Mouse (Mus musculus) G1E (cell line): ENCODE results near the gene Akr1b8. TPM values are rescaled to one million over a fixed set of nuclear protein-coding genes. Genes with fewer than 3 reads are reported as not detected.
"Not testable (repeated sequence)": the region's sequence is repeated elsewhere in the genome, so short reads cannot be mapped to it uniquely, and the experiment has no call there.

Experiments used
- ATAC-seq: 2 replicates; pipeline ENCODE4 v1.8.0; 2016; ENCODE audit warnings: mild to moderate bottlenecking; ENCODE audit not compliant: insufficient number of reproducible peaks, poor library complexity, low FRiP score, severe bottlenecking; ENCODE audit errors: extremely low read depth
- DNase-seq: peaks from one replicate; pipeline ENCODE4 v3.0.0; 2012; ENCODE audit warnings: low spot score
- H3K27me3 ChIP-seq: 2 replicates; pipeline ENCODE4 v1.6.1; 2012; ENCODE audit warnings: mild to moderate bottlenecking, low read length, inconsistent platforms; ENCODE audit not compliant: insufficient read depth
- H3K36me3 ChIP-seq: replicated peaks from 2 replicates; pipeline ENCODE3; 2012; ENCODE audit warnings: mild to moderate bottlenecking, inconsistent platforms
- H3K4me1 ChIP-seq: 2 replicates; pipeline ENCODE4 v1.6.1; 2012; ENCODE audit warnings: low read depth, low read length, inconsistent platforms, mixed read lengths; ENCODE audit not compliant: insufficient read depth
- H3K4me3 ChIP-seq: 2 replicates; pipeline ENCODE4 v1.5.1; 2012; ENCODE audit warnings: low read depth, mild to moderate bottlenecking, inconsistent platforms, low read length, moderate library complexity, mixed read lengths
- H3K9me3 ChIP-seq: replicated peaks from 2 replicates; pipeline ENCODE4 v1.6.1; 2012; ENCODE audit warnings: inconsistent platforms
- CTCF ChIP-seq: IDR thresholded peaks from 2 replicates; pipeline ENCODE4 v1.5.1; 2012; ENCODE audit warnings: low read depth, low read length, inconsistent platforms, mixed read lengths
- GATA1 ChIP-seq: IDR thresholded peaks from 2 replicates; pipeline ENCODE4 v1.6.1; 2012; ENCODE audit warnings: borderline replicate concordance, low read length, inconsistent platforms, mixed read lengths
- GATA2 ChIP-seq: IDR thresholded peaks from 2 replicates; pipeline ENCODE4 v1.6.1; 2012; ENCODE audit warnings: low read depth, low read length, inconsistent platforms, borderline replicate concordance
- POLR2AphosphoS5 ChIP-seq: IDR thresholded peaks from 2 replicates; pipeline ENCODE4 v1.6.1; 2012; ENCODE audit warnings: low read depth, low read length, inconsistent platforms; ENCODE audit not compliant: insufficient replicate concordance
- TAL1 ChIP-seq: conservative IDR thresholded peaks from 2 replicates; pipeline ENCODE4 v1.6.1; 2012; ENCODE audit warnings: low read depth, low read length, inconsistent platforms, mixed read lengths
- polyA plus RNA-seq: library from polyadenylated mRNA; stranded (reverse); fragments of >175 nt; gene quantifications from 2 replicates; pipeline ENCODE4 v1.2.3, GENCODE M21; 2012
- total RNA-seq, 2 experiments: library from RNA; stranded (forward) in 1 of 2; stranded (reverse) in 1 of 2; fragments of 200-1000 nt in 1 of 2; fragments of >200 nt in 1 of 2; fragmentation: Nextera tagmentation in 1 of 2; gene quantifications; 2 replicates each; pipeline ENCODE4 v1.2.3; 2014 to 2017

Akr1b8 gene
- total and polyA plus RNA-seq, 3 experiments = 0.05 to 1.7 (median 0.33) TPM

DNA sequence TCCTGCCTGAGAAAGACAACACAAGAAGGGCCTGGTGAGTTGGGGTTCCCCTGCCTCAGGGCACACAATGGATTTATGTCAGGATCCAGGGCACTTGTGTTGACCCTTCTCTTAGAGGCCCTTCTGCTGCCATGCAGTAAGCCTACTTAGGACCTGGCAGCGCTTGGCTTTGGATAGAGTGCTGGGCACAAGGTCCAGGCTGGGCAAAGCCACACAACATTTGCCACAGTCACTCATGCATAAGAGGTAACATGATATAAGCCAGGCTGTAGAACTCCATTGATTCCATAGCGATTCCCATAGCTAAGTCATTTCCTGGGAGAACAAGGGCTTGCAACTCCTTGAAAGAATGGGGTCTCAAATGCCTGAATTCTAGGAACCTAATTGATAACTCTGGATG is 40.0 kb upstream of the Akr1b8 start:
- H3K36me3 ChIP-seq = peaks cover 51% of the 10 kb centered on the region
- DNase-seq = no peak
- TF ChIP-seq POLR2AphosphoS5 (no peak), GATA1 (no peak), TAL1 (no peak), GATA2 (no peak), CTCF (no peak)
- no peaks in the 10 kb centered on the region for H3K27me3 ChIP-seq
- no peak overlapping the region for H3K4me3 ChIP-seq
- ATAC-seq = no peak
- H3K9me3 ChIP-seq = no peaks in the 10 kb centered on the region
- peaks cover 4% of the 10 kb centered on the region; the same call in 1 of the 2 replicates for H3K4me1 ChIP-seq

DNA sequence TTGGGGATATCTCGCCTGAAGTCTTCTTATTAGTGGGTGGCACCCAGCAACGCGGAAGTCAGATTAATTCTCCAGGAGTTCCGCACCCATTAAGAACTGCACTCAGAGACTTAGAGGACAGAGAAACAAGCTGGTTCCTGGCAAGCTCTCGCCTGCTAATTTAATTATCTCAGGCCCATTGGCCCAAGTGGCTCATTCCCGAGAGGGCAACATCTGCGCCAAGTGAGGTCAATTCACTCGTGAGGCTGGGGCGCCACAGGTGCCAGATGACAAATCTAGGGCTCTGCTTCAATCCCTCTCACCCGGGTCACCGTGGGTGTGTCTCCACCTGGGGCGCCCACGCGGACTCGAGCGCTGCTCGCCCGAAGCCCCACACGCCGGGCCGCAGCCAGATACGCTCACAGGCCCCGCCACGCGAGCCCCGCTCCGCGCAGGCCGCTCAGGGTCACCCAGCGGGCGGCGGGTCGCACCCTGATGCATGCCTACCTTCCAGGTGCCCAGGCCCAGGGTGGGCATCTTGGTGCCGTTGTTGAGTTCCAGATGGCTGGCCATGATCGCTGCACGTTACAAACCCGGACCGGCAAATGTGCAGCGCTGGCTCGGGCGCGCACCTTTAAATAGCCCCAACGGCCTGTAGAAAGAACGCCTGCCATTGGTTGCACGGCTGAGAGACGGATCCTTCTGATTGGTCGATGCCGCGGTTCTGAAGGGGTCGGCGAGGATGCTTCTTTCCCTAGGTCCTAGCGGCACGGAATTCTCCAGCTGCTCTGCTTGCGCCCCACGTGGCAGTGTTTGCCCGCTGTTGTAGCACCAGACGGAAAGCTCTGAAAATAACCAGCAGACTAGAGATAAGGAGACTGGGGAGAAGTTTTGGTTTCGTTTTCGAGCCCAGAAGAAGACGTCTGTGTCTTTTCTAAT is 36.8 kb upstream of the Akr1b8 start, which contains the start of gene Akr1b3:
Gene Akr1b3, minus strand, starts transcription at position 625 of the 918 bp plus-strand sequence.
- peaks cover 2% of the 10 kb centered on the region; the same call in 1 of the 2 replicates for H3K9me3 ChIP-seq
- peaks cover 3% of the 10 kb centered on the region; the same call in 1 of the 2 replicates for H3K27me3 ChIP-seq
- TF ChIP-seq GATA2 (no peak), POLR2AphosphoS5 (no peak), GATA1 (no peak), TAL1 (no peak), CTCF (no peak)
- peak within 1 kb of the TSS; percentile 75 for H3K4me3 ChIP-seq
- ATAC-seq = peak; percentile 86
- DNase-seq = peak; percentile 83
- peaks cover 4% of the 10 kb centered on the region; the same call in 1 of the 2 replicates for H3K4me1 ChIP-seq
- peaks cover 20% of the 10 kb centered on the region for H3K36me3 ChIP-seq

DNA sequence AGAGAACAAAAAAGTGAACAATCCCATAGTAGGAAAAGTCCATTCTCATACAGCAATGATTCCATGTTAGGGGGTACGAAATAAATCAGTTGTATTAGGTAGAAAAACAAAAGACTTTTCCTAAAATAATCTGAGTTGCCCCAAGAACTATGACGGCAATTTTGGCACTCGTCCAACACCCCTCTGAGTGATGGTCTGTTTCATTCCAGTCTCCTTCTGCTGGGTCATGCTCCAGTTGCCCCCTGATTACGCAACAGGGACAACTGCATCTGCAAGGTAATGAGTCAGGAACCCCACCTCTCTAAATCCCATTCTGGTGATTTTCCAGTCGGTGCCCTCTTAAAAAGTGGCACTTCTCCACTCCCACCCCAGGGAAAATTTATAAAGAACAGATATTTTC is 35.7 kb upstream of the Akr1b8 start:
- DNase-seq (no peak), ATAC-seq (no peak)
- Histone ChIP-seq H3K9me3 (peaks cover 2% of the 10 kb centered on the region; the same call in 1 of the 2 replicates), H3K4me1 (peaks cover 4% of the 10 kb centered on the region; the same call in 1 of the 2 replicates), H3K36me3 (peaks cover 10% of the 10 kb centered on the region), H3K4me3 (no peak overlapping the region), H3K27me3 (peaks cover 6% of the 10 kb centered on the region; the same call in 1 of the 2 replicates)
- TF ChIP-seq CTCF (no peak), GATA1 (no peak), TAL1 (no peak), POLR2AphosphoS5 (no peak), GATA2 (no peak)

DNA sequence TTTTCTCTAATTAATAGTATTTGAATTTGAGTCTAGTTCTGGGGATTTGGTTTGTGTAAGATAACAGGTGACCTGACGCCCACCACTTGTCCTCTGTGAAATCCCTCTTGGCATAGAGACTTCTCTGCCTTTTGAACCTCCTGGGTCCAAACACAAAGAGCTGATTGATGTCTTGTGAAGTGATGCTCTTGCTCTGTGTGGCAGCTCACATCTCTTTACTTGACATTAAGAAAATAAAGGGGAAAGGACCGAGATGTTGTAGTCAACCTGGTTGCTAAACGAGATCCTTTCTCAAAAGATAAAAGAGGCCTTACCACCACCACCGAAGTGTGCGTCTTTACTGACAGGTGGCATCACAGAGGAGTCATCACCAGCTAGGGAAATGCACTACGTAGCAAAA is 35.3 kb upstream of the Akr1b8 start:
- DNase-seq = no peak
- H3K27me3 ChIP-seq = peaks cover 6% of the 10 kb centered on the region; the same call in 1 of the 2 replicates
- peaks cover 6% of the 10 kb centered on the region for H3K36me3 ChIP-seq
- H3K9me3 ChIP-seq = peaks cover 2% of the 10 kb centered on the region; the same call in 1 of the 2 replicates
- no peak for ATAC-seq
- no peak overlapping the region for H3K4me3 ChIP-seq
- peaks cover 4% of the 10 kb centered on the region; the same call in 1 of the 2 replicates for H3K4me1 ChIP-seq
- TF ChIP-seq CTCF = no peak
- no peak for TF ChIP-seq GATA1
- TF ChIP-seq POLR2AphosphoS5 = no peak
- no peak for TF ChIP-seq TAL1
- no peak for TF ChIP-seq GATA2

DNA sequence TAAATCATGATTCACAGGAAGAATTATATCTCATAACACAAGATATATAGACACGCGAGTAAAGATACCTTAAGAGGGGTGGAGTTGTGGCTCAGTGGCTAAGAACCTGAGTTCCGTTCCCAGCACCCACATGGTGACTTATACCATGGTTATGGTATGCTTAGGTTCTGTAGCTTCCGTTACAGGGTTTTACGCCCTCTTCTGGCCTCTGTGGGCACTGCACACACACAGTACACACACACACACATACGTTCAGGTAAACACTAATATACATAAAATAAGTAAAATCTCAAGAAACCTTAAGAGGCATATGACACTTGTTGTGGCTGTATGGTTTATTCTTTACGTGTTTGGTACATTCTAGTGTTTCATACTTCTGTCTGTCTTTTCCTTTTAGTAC is 31.8 kb upstream of the Akr1b8 start:
- H3K4me1 ChIP-seq = peaks cover 4% of the 10 kb centered on the region; the same call in 1 of the 2 replicates
- TF ChIP-seq CTCF (no peak), POLR2AphosphoS5 (no peak), GATA2 (no peak), GATA1 (no peak), TAL1 (no peak)
- ATAC-seq (no peak), DNase-seq (no peak)
- H3K4me3 ChIP-seq = no peak overlapping the region
- peaks cover 8% of the 10 kb centered on the region for H3K27me3 ChIP-seq
- H3K9me3 ChIP-seq = peaks cover 2% of the 10 kb centered on the region; the same call in 1 of the 2 replicates
- no peaks in the 10 kb centered on the region for H3K36me3 ChIP-seq

DNA sequence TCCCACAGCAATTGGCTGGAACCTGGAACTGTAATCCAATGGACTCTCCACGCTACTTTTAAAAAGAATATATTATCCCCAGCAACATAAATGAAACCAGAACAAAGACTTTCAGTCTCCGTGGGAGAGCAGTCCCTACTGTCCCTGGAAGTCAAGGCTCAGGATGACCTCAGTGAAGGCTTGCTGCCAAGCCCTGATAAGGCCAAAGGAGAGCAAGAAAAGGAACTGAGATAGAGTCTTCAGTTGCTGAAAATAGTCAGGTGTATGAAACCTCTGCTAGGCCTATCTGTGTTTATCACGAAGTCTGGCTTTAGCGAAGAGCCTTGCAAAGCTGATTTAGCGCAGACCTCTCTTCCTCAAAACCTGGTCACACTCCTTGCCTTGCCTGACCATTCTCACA is 22.5 kb upstream of the Akr1b8 start:
- TF ChIP-seq GATA1 = no peak
- no peak for TF ChIP-seq GATA2
- TF ChIP-seq POLR2AphosphoS5 = no peak
- TF ChIP-seq CTCF = no peak
- TF ChIP-seq TAL1 = no peak
- Histone ChIP-seq H3K4me1 (no peaks in the 10 kb centered on the region), H3K36me3 (no peaks in the 10 kb centered on the region), H3K4me3 (no peak overlapping the region), H3K27me3 (peaks cover 11% of the 10 kb centered on the region), H3K9me3 (no peaks in the 10 kb centered on the region)
- ATAC-seq (no peak), DNase-seq (no peak)

DNA sequence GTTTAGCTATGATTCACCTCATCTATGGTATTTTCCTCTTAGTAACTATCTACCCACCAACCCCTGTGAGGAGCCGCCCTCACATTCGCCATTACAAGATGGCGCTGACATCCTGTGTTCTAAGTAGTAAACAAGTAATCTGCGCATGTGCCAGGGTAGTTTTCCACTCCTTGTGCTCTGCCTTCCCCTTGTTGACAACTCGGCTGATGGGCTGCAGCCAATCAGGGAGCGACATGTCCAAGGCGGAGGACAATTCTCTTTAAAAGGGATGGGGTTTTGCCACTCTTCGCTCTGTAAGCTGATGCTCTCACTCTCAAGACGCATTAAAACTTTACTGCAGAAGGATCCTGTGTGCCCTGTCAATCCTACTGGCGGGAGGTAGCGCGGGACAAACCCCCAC is 22.1 kb upstream of the Akr1b8 start:
- H3K27me3 ChIP-seq = peaks cover 11% of the 10 kb centered on the region
- not testable (repeated sequence) for H3K4me1 ChIP-seq, DNase-seq, H3K4me3 ChIP-seq, H3K9me3 ChIP-seq, ATAC-seq, H3K36me3 ChIP-seq
